Mouse (Mus musculus): ENCODE results near the gene Pkib.

GRCm38 (mm10) chr10:57638250-57638649, 6.5 kb downstream of the Pkib start:
- TF ChIP-seq CTCF (conservative IDR thresholded peaks at IDR 0.05; ENCODE audit: insufficient read depth, insufficient read length, low read depth, low read length) (no peak), POLR2A (IDR thresholded peaks at IDR 0.05; ENCODE audit: low read depth, low read length) (no peak)
